Mouse (Mus musculus) liver, adult 2 months (tissue): Measurements from ENCODE around the gene Cdan1.

Experiments
- CTCF ChIP-seq: fragments of 200-500 bp; IDR thresholded peaks from 2 replicates; pipeline ENCODE4 v1.5.1; 2011; ENCODE audit warnings: low read depth, low read length, control low read depth
- POLR2A ChIP-seq: fragments of 200-500 bp; IDR thresholded peaks from 2 replicates; pipeline ENCODE4 v1.6.1; 2011; ENCODE audit warnings: low read length, control low read depth; ENCODE audit not compliant: insufficient read depth; ENCODE audit errors: extremely low read depth

- TF ChIP-seq POLR2A (no peak), CTCF (no peak)
Measured at GRCm38 (mm10) chr2:120729775-120730585, 119.9 kb downstream of the Cdan1 start.
